Mouse (Mus musculus) adrenal gland (tissue): ENCODE results near the gene Ush1g.

Source experiments
- intact Hi-C: fragments of 180-260 bp; cut with DNase I; formaldehyde crosslinking; loops from one replicate; pipeline ENCODE4 v1.15.1; 2025

The Ush1g gene

GRCm38 (mm10) chr11:115335223-115335622 is 13.4 kb upstream of the Ush1g start:
- intact Hi-C loops, result no loop called here

DNA sequence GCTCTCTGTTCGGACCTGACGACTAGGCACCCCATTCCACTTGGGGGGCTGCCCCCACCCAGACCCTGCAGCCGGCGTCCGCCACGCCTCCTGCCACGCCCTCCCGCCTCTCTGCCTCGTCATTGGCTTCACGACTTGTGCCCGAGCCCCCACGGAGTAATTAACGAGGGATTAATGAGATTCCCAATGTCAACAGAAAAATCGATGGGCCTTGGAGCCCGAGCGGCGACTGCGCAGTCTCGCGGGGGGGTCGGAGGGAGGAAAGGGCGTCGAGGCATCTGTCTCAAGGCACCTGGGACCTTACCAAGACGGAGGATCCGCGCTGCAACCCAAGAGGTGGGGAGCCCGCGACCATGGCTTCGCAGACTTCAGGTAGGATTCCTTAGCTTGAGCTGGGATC is 12.7 kb upstream of the Ush1g start, which contains the start of gene Otop3:
Gene Otop3, plus strand, starts transcription at position 201 of the 400 bp plus-strand sequence.
- intact Hi-C loops, result no loop called here

DNA sequence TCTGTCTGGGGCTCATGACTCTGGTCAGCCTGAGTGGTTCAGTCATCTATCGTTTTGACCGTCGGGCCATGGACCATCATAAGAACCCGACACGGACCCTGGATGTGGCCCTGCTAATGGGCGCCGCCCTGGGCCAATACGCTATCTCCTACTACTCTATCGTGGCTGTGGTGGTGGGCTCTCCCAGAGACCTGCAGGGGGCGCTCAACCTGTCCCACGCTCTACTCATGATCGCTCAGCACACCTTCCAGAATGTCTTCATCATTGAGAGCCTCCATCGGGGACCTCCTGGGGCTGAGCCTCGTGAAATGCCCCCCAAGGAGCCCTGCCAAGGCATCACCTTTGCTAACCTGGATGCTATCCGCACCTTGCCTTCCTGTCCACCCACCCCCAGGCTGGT is 7.5 kb upstream of the Ush1g start:
- intact Hi-C loops, result no loop called here

GRCm38 (mm10) chr11:115326730-115327129 is 4.9 kb upstream of the Ush1g start:
- intact Hi-C loops, result no loop called here

DNA sequence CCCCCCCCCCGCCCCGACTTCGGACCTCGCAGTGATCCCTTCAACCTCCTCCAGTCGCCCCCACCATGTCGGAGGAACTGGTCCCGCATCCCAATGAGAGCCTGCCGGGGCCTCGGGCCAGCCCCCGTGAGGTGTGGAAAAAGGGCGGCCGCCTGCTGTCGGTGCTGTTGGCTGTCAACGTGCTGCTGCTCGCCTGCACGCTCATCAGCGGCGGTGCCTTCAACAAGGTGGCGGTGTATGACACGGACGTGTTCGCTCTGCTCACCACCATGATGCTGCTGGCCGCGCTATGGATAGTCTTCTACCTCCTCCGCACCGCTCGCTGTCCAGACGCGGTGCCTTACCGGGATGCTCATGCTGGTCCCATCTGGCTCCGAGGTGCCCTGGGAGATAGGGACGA is 1.5 kb upstream of the Ush1g start:
- intact Hi-C loops, result loop anchor here (2.0 kb wide), 1 partner anchor 31 kb away; no protein-coding TSS in a partner anchor

GRCm38 (mm10) chr11:115319704-115320383 is 2.0 kb downstream of the Ush1g start:
- intact Hi-C loops, result no loop called here

- intact Hi-C loops, result loop anchor here (1.0 kb wide), 1 partner anchor 11 kb away; the partner anchor contains the start of gene Otop2
Observed at GRCm38 (mm10) chr11:115318245-115319027, 3.4 kb downstream of the Ush1g start.

DNA sequence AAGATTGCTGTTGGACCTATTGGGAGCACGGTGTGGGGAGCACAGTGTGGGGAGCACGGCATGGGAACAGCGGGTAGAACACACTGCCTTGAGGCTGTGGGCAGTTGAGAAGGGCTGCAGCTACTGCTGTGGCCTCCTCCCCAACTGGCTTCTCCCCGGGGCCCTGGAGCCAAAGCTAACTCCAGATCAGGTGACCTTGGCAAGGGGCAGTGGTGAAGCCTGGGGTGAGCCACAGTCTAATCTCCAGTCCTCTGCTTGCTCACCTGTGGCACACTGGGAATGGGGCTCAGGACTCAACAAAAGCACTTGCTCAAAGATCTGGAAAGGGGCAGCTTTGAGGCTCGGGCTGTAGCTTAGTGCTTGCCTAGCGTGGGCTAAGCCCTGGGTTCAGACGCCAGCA is 4.6 kb downstream of the Ush1g start:
- intact Hi-C loops, result no loop called here

DNA sequence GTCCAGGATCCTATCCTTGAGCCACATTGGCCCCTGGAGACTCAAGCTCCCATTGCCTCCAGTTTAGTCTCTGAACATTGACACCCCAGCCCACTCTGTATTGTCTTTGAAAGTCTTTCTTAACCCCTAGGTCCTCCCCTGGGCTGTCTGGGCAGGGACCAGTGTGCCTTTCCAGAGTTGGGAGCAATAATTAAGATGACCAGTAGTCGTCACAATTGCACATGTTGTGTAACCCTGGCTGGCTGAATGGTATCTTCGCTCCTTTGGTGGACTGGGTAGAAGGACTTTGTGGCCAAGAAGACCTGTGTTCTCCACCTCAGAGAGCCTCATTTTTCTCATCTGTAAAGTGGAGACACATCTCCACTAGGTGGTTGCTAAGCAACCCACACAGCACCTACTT is 7.6 kb downstream of the Ush1g start:
- intact Hi-C loops, result no loop called here

DNA sequence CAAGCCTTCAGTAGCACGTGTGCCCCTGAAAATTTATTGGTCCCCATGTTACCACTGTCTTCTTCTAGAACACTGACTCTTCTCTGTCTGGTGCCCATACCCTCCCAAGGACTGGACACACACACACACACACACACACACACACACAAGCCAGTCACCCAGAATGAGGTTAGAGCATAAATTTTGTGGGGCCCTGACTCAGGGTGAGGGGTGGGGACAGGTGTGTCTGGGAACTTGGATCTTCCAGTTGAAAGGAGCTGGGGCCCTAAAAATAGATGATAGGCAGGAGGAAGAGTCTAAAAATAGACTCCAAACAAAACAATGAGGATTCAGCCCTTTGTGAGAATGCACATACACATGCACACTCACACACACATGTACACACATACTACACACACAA is 13.1 kb downstream of the Ush1g start:
- intact Hi-C loops, result no loop called here

DNA sequence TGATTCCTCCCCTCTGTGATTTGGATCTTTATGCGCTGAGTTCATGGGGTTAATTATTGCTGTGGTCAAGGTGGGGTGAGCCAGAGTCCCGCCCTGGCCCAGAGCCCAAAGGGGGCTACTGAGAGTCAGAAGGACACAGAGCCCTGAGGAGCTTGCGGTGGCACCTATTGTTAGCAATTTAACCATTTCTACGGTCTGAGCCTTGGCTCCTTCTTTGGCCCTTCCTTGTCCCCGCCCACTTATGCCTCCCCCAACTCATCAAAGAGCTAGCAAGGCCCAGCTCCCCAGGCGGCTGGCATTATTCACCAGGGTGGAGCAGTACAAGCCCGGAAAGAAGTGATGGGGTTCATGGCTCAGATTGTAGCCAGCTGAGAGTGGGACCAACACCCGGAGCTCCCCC is 15.0 kb downstream of the Ush1g start, which contains the start of gene Otop2:
Gene Otop2, plus strand, starts transcription at position 301 of the 400 bp plus-strand sequence.
- intact Hi-C loops, result loop anchor here (1.0 kb wide), 1 partner anchor 11 kb away; no protein-coding TSS in a partner anchor

GRCm38 (mm10) chr11:115303167-115303566 is 18.7 kb downstream of the Ush1g start:
- intact Hi-C loops, result no loop called here

- intact Hi-C loops, result no loop called here
Observed at GRCm38 (mm10) chr11:115301351-115301750, 20.5 kb downstream of the Ush1g start.

DNA sequence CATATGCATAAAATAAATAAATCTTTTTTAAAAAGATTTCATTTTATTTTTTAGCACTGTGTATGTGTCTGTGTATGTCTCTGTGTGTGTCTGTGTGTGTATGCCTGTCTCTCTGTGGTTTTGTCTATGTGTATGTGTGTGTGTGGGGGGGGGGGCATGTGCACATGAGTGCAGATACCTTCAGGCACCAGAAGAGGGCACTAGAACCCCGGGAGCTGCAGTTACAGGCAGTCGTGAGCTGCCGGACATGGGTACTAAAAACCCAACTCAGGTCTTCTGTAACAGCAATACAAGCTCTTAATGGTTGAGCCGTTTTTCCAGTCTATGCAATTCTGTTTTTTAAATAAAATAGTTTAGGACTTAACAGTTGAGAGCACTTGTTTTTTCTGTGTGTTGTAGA is 21.1 kb downstream of the Ush1g start:
- intact Hi-C loops, result no loop called here

DNA sequence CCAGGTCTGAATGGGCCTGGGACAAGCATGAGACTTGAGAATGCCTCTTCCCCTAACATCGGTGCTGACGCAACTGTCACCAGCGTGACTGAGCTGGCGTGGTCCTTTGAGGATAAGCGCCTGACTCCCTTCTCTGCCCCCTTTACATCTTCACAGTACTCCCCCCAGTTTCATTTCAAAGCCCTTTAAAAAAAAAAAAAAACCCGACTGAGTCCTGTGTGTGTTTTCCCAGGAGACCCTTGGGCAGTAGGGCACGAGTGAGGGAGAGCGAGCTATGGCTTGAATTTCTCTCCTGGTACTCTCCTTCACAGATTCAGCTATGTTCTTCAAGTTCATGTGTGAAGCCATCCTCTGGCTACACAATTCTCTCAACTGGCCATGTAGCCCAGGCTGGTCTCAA is 23.7 kb downstream of the Ush1g start:
- intact Hi-C loops, result no loop called here

DNA sequence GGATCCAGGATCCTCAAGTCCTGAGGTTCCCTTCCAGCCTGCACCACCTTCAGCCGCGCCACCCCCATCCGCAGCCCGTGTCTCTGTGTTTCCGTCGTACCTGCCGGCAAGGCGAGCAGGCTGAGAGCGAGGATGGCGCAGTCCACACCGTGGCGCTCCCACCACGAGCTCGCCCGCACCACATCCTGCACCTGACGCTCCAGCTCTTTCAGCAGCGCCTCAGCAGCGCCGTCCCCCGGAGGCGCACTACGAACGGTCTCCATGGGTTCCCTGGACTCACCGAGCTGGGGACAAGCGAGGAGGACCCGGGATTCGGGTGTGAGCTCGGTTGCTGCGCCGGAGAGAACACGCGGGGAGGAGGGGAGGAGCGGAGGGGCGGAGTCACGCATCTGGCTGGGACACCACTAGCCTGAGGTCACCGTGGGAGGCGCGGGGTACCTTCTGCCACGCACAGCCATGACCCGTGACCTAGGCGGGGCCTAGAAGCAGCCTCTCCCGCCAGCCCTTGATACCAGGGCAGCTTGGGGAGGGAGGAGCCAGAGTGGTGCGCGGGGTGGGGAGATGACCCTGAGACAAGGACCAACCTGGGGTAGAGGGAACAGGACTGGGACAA is 24.5 kb downstream of the Ush1g start, which contains the start of gene Fads6:
Gene Fads6, minus strand, starts transcription at position 450 of the 613 bp plus-strand sequence.
- intact Hi-C loops, result no loop called here

- intact Hi-C loops, result no loop called here
Observed at GRCm38 (mm10) chr11:115296471-115297210, 25.2 kb downstream of the Ush1g start.

DNA sequence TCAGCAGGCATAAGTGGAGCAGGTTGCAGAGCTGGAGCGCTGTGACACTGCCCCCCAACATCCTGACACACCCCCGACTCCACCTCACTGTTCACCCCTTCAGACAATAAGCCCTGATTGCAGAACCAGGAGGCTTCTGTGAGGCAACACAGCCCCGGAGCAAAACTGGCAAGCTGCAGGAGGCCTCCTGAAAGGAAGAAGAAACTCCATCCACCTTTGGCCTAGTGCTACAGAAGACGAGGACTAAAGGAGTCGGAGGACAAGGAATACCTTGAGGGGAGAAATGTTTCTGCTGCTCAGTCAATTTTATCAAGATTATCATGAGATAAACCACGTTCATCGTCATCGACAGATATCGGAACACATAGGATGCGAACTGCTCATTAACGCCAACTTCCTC is 25.9 kb downstream of the Ush1g start:
- intact Hi-C loops, result no loop called here

DNA sequence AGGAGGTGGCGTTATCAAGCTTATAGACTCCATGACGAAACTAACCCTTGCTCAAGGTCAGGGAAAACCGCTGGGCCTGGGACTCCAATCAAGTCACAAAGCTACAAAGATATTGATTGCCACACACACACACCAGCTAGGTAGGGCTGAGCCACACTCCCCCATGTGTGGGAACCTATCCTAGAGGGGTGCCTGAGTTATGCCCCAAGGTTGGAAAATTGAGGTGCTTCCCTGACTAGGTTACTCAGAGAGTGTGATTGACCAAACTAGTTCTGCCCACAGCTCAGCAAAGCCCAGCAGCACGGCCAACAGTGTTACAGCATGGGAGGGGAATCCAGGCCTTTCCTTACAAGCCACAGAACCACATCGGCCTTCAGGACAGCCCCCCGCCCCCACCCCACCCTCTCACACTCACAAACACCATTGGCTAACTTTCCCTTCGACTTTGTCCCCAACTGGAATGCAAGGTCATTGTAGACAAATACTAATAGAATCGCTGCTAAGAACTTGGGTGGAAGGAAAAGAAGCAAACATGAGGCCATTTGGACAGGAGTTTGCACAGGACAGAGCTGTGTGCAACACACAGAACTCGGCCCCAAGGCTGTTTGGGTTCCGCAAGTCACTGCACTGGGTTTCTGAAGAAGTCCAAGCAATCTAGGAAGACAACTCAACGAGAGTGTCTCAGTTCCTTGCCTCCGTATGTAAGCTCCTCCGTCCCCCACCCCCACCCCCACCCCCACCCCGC is 29.0 kb downstream of the Ush1g start:
- intact Hi-C loops, result no loop called here

DNA sequence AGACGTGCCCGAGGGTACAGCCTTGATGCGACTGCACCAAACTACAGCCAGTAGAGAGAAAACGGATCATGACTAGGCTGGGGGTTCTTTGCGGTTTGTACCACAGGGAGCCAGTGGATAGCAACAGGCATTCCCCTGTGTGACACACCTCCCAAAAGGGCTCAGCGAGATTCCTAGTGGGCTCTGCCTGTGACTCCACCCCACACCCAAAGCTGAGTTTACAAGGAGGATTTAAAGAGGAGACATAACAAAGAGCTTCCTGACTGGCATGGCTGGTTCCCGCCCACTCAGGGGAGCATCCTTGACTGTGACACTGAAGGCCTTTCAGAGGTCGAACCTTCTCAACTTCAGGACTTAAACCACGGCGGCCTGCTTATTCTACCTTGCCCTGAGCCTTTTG is 30.3 kb downstream of the Ush1g start:
- intact Hi-C loops, result no loop called here

GRCm38 (mm10) chr11:115290919-115291318 is 30.9 kb downstream of the Ush1g start:
- intact Hi-C loops, result no loop called here
